Mouse (Mus musculus): ENCODE data around the gene Actr3. TPM values are rescaled to one million over a fixed set of nuclear protein-coding genes. Genes with fewer than 3 reads are reported as not detected.

Gene Actr3
- polyA plus RNA-seq (2021; fragmentation: Nextera tagmentation) = 75.8 and 83.1 TPM in 2 replicates
- long read RNA-seq, experiment 1, transcript Actr3-201 (13 exons, 2,554 nt) = minor isoform, 112 of 512 reads
- long read RNA-seq, experiment 1, transcript Actr3-202 (12 exons, 2,565 nt) = major isoform, 324 of 512 reads
- long read RNA-seq, experiment 1, partial matches to known transcripts = 51 of 512 reads
- long read RNA-seq, experiment 1, other reads (novel, unspliced or antisense) = 23 of 512 reads
- long read RNA-seq, experiment 2, transcript Actr3-201 (13 exons, 2,554 nt) = minor isoform, 24 of 147 reads
- long read RNA-seq, experiment 2, transcript Actr3-202 (12 exons, 2,565 nt) = major isoform, 62 of 147 reads
- long read RNA-seq, experiment 2, partial matches to known transcripts = 31 of 147 reads
- long read RNA-seq, experiment 2, other reads (novel, unspliced or antisense) = 30 of 147 reads

GRCm38 (mm10) chr1:125435369-125436135, at the start of gene Actr3:
TSS of gene Actr3 (minus strand) at chr1:125435727.

Other genes with a start within 250 kb of the Actr3 start
- 17.5 and 17.9 TPM in 2 replicates for gene Slc35f5, start 124.9 kb upstream of the Actr3 start, polyA plus RNA-seq (2021; fragmentation: Nextera tagmentation)
- gene Gpr39, start 241.3 kb upstream of the Actr3 start, polyA plus RNA-seq (2021; fragmentation: Nextera tagmentation) = not detected in 2 replicates